In the genomic region with DNA sequence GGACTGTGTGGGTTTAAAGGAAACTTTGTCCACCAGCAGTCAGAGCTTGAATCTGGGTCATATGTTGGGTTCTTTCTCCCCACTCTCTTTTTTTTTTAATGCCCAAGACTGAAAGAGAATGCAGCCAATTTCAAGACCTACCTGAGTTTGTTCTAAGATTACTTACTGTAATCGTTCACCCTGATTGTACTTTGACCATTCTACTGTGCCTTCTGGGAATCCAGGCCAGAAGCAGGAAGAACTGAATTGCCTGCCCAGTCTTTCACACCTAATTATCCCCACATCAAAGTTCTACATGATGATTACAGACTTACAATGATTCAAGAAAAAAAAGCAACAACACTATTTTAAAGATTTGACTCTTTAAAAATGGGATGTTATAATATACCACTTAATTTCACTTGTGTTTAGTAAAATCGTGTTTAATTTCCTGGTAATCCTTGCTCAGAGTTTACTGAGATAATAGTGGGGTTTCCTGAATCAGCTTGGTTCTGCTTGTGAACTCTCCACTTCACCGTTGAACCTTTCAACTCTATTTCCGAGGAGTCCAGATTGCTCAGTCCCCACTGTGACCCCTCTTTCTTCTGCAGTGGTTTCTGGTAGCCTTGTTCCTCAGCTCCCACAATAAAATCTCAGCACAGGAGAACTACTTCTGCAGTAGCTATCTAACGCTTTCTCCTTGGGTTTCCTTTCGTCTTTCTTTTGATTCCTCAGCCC, we compare ENCODE assay signal across 23 mouse cellular contexts.
A peak's percentile ranks its signal among the peaks of the same experiment; 100 is the strongest.
DNase-seq lines count a peak whose midpoint lies in the region; ATAC-seq and TF ChIP-seq lines count a peak whose summit lies in the region.
"Had no signal": no experiment of that assay in that cellular context is flagged by ENCODE, and none has a peak within 500 bp of the region (broad histone marks: within the 10 kb centered on the region; RNA-seq: fewer than 3 reads in every experiment).

No protein-coding gene starts in this region.

- TF ChIP-seq EP300 in heart, adult 2 months (IDR thresholded peaks at IDR 0.05; ENCODE audit: insufficient read depth, low read depth, low read length): no peak

- H3K4me3 ChIP-seq in heart, adult 2 months: no peak overlapping the region
- H3K4me3 ChIP-seq in intestine, postnatal 0 days (ENCODE audit: low read depth, low read length): no peak overlapping the region
- no peak overlapping the region for H3K4me3 ChIP-seq in midbrain, embryonic 10.5 days
- H3K4me3 ChIP-seq: embryonic facial prominence, embryonic 10.5 days; embryonic facial prominence, embryonic 13.5 days; erythroblast, embryonic 14.5 days; forebrain, embryonic 12.5 days; forebrain, embryonic 15.5 days; hindbrain, embryonic 12.5 days; hindbrain, embryonic 15.5 days had no signal

- H3K9me3 ChIP-seq in intestine, postnatal 0 days (ENCODE audit: control insufficient read depth): no peaks in the 10 kb centered on the region
- H3K9me3 ChIP-seq in midbrain, embryonic 10.5 days (replicated peaks): no peaks in the 10 kb centered on the region
- H3K9me3 ChIP-seq: embryonic facial prominence, embryonic 10.5 days; embryonic facial prominence, embryonic 13.5 days; forebrain, embryonic 12.5 days; forebrain, embryonic 15.5 days; hindbrain, embryonic 12.5 days; hindbrain, embryonic 15.5 days had no signal

- peaks cover 2% of the 10 kb centered on the region; the same call in 1 of the 2 replicates for H3K36me3 ChIP-seq in heart, adult 2 months (ENCODE audit: control insufficient read depth, insufficient read depth, low read length)
- H3K36me3 ChIP-seq in intestine, postnatal 0 days (ENCODE audit: control insufficient read depth, insufficient read depth): no peaks in the 10 kb centered on the region
- no peaks in the 10 kb centered on the region for H3K36me3 ChIP-seq in midbrain, embryonic 10.5 days
- H3K36me3 ChIP-seq: embryonic facial prominence, embryonic 10.5 days; embryonic facial prominence, embryonic 13.5 days; forebrain, embryonic 12.5 days; forebrain, embryonic 15.5 days; hindbrain, embryonic 12.5 days; hindbrain, embryonic 15.5 days had no signal

- H3K27me3 ChIP-seq in heart, adult 2 months (ENCODE audit: control insufficient read depth, insufficient read depth, low read length): no peaks in the 10 kb centered on the region
- H3K27me3 ChIP-seq in intestine, postnatal 0 days (replicated peaks; ENCODE audit: control insufficient read depth, insufficient read depth, low read length): no peaks in the 10 kb centered on the region
- H3K27me3 ChIP-seq in midbrain, embryonic 10.5 days (ENCODE audit: low read depth, poor library complexity, severe bottlenecking): no peaks in the 10 kb centered on the region
- H3K27me3 ChIP-seq: embryonic facial prominence, embryonic 13.5 days; forebrain, embryonic 12.5 days; forebrain, embryonic 15.5 days; hindbrain, embryonic 12.5 days; hindbrain, embryonic 15.5 days had no signal

- H3K27ac ChIP-seq in heart, adult 2 months: no peak overlapping the region
- H3K27ac ChIP-seq in intestine, postnatal 0 days (ENCODE audit: low read depth, low read length): no peak overlapping the region
- H3K27ac ChIP-seq in midbrain, embryonic 10.5 days (replicated peaks): no peak overlapping the region
- H3K27ac ChIP-seq: embryonic facial prominence, embryonic 10.5 days; embryonic facial prominence, embryonic 13.5 days; forebrain, embryonic 12.5 days; forebrain, embryonic 15.5 days; hindbrain, embryonic 12.5 days; hindbrain, embryonic 15.5 days had no signal

- DNase-seq in heart, adult 11 months: peak; percentile 28
- no peak for DNase-seq in heart, adult 2 months
- DNase-seq in kidney, adult 8-10 months: peak; percentile 28 to 40
- DNase-seq in kidney, postnatal 4 days: no peak
- DNase-seq in adrenal gland, adult 18-20 months (ENCODE audit: low spot score in 2 of 2): no peak
- no peak for DNase-seq in midbrain, embryonic 10.5 days (ENCODE audit: low spot score)
- DNase-seq: adrenal gland, adult 2 months; adrenal gland, postnatal 25 days; cerebellum, adult 11-12 months; cerebellum, adult 8-10 months; cerebellum, postnatal 10 days; cerebellum, postnatal 36 days; embryo, embryonic 11 days; gastrocnemius, postnatal 25 days had no signal

- H3K4me1 ChIP-seq in heart, adult 2 months (ENCODE audit: control insufficient read depth, insufficient read depth, low read length): no peaks in the 10 kb centered on the region
- H3K4me1 ChIP-seq in intestine, postnatal 0 days (replicated peaks; ENCODE audit: control insufficient read depth, insufficient read depth, low read length): no peaks in the 10 kb centered on the region
- no peaks in the 10 kb centered on the region for H3K4me1 ChIP-seq in midbrain, embryonic 10.5 days
- H3K4me1 ChIP-seq: embryonic facial prominence, embryonic 10.5 days; embryonic facial prominence, embryonic 13.5 days; forebrain, embryonic 12.5 days; forebrain, embryonic 15.5 days; hindbrain, embryonic 12.5 days; hindbrain, embryonic 15.5 days had no signal

- no peak for TF ChIP-seq POLR2A in heart, adult 2 months (IDR thresholded peaks at IDR 0.05; ENCODE audit: insufficient read depth, low read depth, low read length)

- peak overlapping the region; percentile 27; the same call in 1 of the 2 replicates for H3K4me2 ChIP-seq in intestine, postnatal 0 days (replicated peaks; ENCODE audit: low read depth)
- H3K4me2 ChIP-seq: embryonic facial prominence, embryonic 13.5 days; forebrain, embryonic 12.5 days; forebrain, embryonic 15.5 days; heart, embryonic 11.5 days; hindbrain, embryonic 12.5 days; hindbrain, embryonic 15.5 days had no signal

- ATAC-seq in intestine, postnatal 0 days: peak; percentile 81
- ATAC-seq: forebrain, embryonic 15.5 days had no signal

- TF ChIP-seq CTCF in heart, adult 2 months (IDR thresholded peaks at IDR 0.05): no peak
- no peak for TF ChIP-seq CTCF in intestine, postnatal 0 days (IDR thresholded peaks at IDR 0.05; ENCODE audit: low read depth)

- intact Hi-C loops in heart, adult 2 months (cut with DNase I): no loop called here

- H3K9ac ChIP-seq in heart, adult 2 months (ENCODE audit: low read depth, low read length): no peak overlapping the region
- no peak overlapping the region for H3K9ac ChIP-seq in intestine, postnatal 0 days (ENCODE audit: low read depth, low read length)
- H3K9ac ChIP-seq: embryonic facial prominence, embryonic 13.5 days; forebrain, embryonic 12.5 days; forebrain, embryonic 15.5 days; hindbrain, embryonic 12.5 days; hindbrain, embryonic 15.5 days had no signal

- 60% methylated on average over 6 of the region's 6 CpGs for WGBS in heart, adult 2 months
- 53% methylated on average over 6 of the region's 6 CpGs for whole genome bisulfite sequencing in intestine, postnatal 0 days
- 89% methylated on average over 6 of the region's 6 CpGs for WGBS in midbrain, embryonic 10.5 days

- H3K79me2 ChIP-seq in heart, adult 2 months (replicated peaks; ENCODE audit: control insufficient read depth, insufficient read depth, low read length): no peaks in the 10 kb centered on the region

Comparison
In these comparisons a context has a peak if more than half of its experiments do, and no peak if none do; other contexts are left out.
1. DNase-seq: peak in heart, adult 11 months (single experiment) and kidney, adult 8-10 months (2 of 2); none in heart, adult 2 months (0 of 2), kidney, postnatal 4 days (0 of 2), adrenal gland, adult 18-20 months (0 of 2) and midbrain, embryonic 10.5 days (single experiment).